Mouse (Mus musculus): ENCODE measurements around the gene Cab39.

DNA sequence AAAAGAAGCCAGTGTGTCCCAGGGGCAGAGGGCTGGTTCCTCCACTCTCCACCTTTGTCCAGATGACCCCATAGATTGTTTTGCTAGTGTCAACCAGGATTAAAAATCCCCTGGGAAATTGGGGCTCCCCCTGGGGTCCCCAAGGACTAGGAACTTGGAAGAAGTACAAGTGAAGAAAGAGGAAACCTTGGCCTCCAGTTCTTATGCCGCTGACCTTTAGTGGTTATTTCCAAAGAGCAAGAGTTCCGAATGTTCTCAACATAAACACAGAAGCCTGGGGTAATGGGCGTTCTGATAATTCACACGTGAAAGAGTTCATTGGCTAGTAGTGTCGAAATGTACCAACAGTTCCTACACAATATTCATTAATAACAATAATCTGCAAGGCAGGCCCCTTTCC, 46.7 kb upstream of the Cab39 start:
- TF ChIP-seq CTCF (conservative IDR thresholded peaks at IDR 0.05; ENCODE audit: insufficient read depth, insufficient read length, low read depth, low read length) = no peak
- no peak for TF ChIP-seq POLR2A (IDR thresholded peaks at IDR 0.05; ENCODE audit: low read depth, low read length)

Data from kidney, adult 2 months (tissue).